Mouse (Mus musculus) brain, embryonic 14.5 days (tissue): Measurements from ENCODE around the gene Malrd1.
A peak's percentile ranks its signal among the peaks of the same experiment; 100 is the strongest.

ENCODE experiments used
- CTCF ChIP-seq: fragments of 200-500 bp; IDR thresholded peaks from 2 replicates; pipeline ENCODE4 v1.5.1; 2012; ENCODE audit warnings: inconsistent platforms, mild to moderate bottlenecking, moderate library complexity, borderline replicate concordance; ENCODE audit not compliant: insufficient read depth, insufficient read length; ENCODE audit errors: extremely low read depth
- POLR2A ChIP-seq: fragments of 200-500 bp; IDR thresholded peaks from 2 replicates; pipeline ENCODE4 v1.6.1; 2012; ENCODE audit warnings: mild to moderate bottlenecking, inconsistent platforms, borderline replicate concordance; ENCODE audit not compliant: poor library complexity, insufficient read depth, insufficient read length, severe bottlenecking; ENCODE audit errors: extremely low read depth

- TF ChIP-seq CTCF (peak; percentile 19; the same call in 1 of the 2 replicates), POLR2A (no peak)
These were observed 343.1 kb downstream of the Malrd1 start for GRCm38 (mm10) chr2:15869380-15869779.
